Mouse (Mus musculus): ENCODE data around the gene Tgfbr3.

Tgfbr3 gene

DNA sequence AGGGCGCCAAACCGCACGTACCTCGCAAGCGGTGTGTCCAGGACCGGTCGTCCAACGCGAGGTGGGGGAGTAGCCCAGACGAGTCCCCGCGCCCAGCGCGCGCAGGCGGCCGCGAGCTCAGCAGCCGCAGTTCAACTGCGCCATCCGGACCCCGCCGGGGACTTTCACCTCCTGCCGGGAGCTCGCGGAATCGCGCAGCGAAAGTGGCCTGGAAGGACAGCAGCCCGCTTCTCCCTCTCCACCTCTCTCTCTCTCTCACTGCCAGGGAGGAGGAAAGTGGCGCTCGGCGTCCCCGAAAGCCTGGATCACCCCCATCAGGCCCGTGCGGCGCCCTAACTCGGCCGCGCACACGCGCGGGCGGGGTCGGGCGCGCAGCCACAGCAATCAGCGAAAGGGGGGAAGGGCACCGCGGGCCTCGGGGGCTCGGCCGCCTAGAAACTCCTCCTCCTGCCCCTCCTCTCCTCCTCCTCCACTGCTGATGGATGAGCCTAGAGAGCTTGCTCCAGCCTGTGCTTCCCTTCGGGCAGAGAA is at the start of gene Tgfbr3:
Tgfbr3 (minus strand) TSS at position 396 of the 531 bp plus-strand sequence.
- peak; percentile 59 for DNase-seq (ENCODE audit: low read depth, low spot score)

DNA sequence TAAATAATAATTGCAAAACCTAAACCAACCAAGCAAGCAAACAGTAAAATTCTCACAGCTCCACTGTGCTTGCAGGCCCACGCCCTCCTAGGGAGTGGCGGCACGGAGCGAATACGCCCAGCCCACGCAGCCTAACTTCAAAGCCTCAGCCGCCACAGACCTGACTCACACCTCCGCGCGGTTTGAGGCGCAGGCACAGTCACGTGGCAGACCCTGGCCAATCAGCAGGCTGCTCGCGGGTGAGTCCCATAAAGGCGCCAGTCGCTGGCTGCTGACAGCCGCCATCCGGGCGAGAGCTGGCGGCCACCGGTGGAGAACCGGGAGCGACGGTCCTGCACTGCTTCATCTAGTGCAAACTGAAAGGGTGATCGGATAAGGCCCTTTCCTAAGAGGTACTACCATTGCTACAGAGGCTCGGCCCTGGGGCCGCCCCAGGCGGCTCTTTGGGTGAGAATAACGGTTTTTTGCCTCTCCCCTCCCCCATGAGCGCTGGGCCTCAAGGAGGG is 41.5 kb upstream of the Tgfbr3 start, which contains the start of gene Brdt:
Brdt (plus strand) TSS at position 244 of the 506 bp plus-strand sequence.
- no peak for DNase-seq (ENCODE audit: low read depth, low spot score)

DNA sequence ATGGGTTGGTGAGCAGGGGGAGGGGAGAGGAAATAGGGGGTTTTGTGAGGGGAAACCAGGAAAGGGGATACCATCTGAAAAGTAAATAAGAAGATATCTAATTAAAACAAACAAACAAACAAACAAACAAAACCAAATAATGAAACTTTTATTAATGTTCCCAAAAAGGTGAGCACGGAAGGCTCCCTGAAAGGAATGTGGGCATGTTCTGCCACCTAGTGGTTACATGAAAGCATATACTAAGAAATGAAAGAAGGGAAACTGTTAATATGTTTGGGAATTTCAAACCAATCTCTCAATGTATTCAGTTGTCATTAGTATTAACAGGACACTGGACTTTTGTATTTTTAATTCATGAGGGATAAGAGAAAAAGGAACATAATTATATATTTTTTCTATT is 31.3 kb upstream of the Tgfbr3 start:
- peak; percentile 24 for DNase-seq (ENCODE audit: low read depth, low spot score)

DNA sequence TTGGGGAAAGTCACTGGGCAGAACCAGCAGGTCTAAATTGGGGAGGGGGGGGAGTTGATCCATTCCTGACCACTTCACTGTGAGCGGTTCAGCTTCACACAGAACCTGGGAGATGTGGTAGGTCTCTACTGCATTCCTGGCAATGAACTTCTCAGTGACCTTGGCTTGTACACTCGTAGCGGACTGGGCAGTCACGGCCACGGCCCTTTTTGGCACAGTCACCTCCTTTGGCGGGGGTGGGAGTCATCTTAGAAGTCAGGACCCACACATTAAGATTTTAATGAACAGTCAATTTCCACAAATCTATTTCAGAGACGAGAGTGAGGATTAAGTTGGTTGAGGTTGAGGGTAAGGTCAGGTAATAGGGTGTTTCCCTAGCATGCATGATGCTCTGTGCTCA is 27.7 kb upstream of the Tgfbr3 start:
- DNase-seq (ENCODE audit: low read depth, low spot score), result no peak

DNA sequence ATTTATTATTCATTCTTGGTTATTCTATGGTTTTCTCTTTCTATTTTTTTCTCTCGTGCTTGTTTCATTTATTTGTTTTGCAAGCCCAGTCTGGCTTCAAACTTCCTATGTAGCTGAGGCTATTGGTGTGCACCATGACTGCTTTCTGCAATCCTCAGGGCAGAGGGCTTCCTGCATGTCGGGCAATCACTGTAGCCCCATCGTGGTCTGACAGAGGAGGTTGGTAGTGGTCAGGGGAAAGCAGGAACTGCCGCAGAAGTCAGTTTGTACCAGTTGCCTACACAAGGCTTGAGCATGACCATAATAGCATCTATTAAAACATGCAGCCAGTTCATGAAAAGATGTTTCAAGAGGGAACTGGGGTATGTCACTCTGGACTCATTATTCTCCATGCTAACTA is 18.0 kb upstream of the Tgfbr3 start:
- no peak for DNase-seq (ENCODE audit: low read depth, low spot score)

DNA sequence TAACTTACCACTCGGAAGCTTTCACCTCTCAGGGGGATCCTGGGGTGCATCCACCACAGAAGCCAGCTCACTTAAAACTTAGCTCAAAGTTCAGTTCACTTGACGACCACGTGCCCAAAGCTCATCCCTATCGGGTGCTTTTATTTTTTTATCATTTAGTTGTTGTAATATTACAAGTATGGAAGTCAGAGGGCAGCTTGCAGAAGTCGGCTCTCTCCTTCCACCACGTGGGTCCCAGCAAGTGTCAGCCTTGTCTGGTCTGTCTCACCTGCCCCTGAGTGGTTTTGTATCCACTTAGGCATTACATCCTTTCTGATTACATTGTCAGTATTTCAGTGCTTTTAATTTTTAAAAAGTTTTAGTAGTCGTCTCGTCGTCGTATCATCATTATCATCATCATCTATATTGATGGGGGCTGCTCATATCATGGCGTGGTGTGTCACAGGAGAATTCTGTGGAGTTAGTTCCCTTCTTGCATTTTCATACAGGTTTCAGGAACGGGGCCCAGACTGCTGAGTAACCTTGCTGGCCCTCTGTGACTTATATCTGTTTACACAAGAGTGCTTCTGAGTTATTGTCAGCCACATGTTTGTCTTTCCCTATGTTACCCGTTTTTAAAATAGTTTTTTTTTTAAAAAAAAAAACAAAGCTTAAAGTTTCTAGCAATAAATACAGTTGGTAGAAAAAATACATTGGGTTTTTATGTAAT is 14.8 kb upstream of the Tgfbr3 start:
- DNase-seq (ENCODE audit: low read depth, low spot score), result no peak

DNA sequence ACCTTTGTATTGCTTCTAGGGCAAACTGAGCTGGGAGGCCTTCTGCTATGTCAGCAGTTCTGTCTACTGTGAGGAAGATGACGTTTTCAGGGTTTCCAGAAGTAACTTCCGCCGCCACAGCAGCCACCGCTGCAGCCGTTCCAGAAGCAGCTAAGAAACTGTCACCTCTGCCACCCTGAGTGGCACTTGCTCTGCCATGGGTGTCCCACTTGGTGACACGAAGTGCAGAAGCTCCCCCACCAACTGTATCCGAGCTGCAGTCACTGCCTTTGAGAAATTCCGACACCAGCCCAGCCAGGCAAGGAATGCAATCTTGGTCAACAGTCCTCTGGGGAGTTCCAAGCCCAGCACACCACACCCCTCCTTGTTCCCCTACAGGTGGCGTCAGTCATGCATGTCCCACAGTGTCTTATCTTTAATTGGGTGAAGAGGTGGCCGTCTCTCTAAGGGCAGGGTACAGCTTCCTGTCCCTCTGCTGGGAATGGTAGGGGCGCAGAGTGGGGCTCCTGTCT is 14.0 kb upstream of the Tgfbr3 start:
- no peak for DNase-seq (ENCODE audit: low read depth, low spot score)

DNA sequence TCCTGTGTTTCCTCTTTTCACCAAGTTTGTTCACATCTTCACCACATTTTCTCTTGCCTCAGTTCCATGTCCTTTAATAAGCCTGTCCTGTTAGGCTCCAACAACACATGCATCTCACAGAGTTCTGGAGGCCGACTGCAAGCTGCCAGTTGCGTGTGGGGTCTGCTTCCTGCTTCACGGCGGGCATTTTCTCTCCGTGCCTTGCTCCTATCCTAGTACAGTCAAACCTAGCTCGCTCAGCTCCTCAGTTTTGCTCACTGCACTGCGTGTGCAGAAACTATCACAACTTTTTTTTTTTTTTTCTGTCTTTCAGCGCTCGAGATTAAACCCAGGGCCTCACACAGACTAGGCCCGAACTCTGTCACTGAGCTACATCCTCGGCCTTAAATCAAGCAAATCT is 9.4 kb upstream of the Tgfbr3 start:
- no peak for DNase-seq (ENCODE audit: low read depth, low spot score)

DNA sequence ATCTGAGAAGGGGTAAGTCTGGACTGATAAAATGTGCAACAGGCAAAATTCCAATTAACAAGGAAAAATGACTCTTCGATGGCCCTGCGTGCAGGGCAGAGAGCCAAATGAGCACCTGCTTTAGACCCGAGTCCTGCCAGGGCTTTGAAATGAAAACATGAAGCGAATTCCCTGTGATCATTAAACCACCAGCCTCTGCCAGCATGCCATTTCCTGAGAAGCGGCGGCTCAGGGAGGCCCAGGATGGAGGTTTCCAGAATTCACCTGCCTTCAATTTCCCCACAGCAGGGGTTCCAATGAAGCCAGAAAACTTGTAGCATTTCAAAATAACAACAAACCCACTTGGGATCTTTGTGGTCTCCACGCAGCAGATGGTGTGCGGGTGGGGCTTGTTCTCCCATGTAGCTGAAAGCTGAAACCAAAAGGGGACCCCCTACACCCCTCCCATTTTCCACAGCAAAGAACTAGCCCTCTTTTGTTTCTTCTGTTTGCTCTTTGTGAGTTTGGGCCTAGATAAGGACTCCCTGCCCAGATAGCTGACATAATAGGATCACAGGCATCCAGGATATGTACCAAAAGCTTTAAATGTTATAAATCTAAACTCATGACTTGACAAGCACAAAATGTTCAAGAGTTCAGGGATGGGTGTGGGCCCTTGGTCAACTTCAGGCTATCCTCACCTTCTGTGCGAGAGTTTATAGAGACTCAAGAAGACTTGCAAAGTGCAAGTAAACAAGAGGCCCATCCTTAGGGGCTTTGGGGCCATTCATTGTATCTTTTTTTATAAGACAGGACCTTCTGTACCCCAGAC is 7.3 kb upstream of the Tgfbr3 start:
- DNase-seq (ENCODE audit: low read depth, low spot score), result no peak

DNA sequence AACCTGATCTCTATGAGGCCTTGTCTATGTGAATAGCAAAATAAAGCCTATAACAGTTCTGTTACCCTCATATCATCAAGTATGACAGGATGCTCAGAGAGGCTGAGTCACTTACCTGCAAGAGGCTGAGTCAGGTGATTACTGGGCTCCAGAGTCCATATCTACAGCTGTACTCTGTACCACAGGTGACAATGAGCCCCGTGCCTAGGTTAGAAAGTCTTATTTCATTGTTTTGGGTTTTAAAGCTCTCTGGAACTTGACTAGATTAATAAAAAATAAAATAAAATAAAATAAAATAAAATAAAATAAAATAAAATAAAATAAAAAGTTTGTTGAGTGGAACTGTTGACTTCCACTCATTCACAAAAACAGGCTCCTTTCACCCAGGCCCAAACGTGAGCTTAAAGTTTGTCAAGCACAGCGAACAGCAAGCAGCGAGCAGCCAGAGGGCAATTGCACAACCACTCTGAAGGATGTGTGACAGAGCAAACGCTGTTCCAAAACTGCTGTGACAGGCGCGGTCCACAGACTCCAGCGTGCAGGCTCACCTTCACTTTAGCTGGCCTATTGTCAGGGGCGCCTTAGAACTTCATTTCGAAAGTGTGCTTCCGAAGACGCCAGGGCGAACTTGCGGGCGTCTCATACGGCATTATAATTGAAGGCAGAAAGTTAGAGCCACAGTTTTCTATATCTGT is 6.5 kb upstream of the Tgfbr3 start:
- DNase-seq (ENCODE audit: low read depth, low spot score), result no peak

DNA sequence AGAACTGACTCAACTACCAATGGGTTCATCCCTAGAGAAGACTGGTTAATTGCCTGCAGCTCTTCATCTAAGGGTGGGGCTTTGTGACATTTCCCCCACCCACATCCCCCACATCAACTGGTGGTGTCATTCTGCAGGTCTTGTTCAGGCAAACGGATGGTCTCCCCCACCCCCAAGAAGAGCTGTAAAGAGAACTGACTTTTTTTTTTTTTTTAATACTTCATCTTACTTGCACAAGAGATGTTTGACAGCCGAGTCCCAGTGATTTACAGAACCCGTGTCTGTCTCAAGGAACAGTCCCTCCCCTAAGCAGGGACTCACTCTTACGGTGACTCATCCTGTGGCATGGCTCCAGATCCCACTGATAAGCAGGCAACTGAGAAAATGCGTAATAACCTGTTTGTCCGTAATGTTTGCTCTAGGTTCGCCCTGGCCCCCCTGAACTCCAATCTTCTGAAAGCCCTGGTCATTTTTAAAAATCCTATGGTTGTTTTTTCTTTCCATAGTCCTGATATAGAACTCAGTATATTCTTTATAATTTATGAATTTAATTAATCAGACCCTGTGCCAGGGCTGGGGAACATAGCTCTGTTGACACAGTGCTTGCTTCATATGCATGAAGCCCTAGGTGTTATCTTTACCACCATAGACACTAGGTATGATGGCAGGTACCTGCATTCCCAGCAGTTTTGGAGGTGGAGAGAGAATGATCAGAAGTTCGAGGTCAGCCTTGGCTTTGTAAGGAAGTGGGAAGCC is 5.8 kb upstream of the Tgfbr3 start:
- no peak for DNase-seq (ENCODE audit: low read depth, low spot score)

DNA sequence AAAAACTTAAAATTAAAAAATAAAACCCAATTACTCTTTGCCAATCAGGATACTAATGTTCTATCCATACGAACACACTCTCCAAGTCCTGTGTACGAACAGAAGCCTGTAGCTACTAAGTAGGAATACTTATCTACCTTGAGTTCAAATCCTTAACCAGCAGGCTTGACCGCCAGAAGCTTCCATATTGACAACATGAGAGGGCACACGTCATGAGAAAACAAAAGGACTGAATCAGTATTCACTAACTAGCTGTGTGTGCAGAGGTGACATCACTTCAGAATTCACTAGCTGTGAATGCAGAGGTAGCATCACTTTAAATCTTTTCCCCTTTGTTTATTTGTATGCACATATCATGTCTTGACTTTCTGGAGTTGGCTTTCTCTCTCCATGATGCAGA is 4.6 kb upstream of the Tgfbr3 start:
- DNase-seq (ENCODE audit: low read depth, low spot score), result no peak

DNA sequence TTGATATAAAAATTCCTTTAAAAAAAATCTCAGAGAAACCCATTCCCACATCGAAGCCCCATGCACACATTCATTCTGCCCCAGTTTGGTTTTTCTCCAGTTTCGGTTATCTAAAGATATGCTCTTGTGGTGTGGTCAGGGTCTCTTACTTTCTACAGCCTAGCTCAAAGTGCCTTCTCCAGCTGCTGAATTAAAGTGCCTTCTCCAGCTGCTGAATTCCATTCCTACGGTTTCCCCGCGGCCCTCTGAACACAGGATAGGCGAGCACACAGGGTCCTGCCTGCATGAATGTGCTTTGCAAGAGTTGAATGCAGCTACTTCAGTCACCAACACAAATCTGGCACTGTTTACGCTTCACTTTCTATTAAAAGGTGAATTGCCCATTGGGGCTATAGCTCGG is 557 bp upstream of the Tgfbr3 start:
- no peak for DNase-seq (ENCODE audit: low read depth, low spot score)

DNA sequence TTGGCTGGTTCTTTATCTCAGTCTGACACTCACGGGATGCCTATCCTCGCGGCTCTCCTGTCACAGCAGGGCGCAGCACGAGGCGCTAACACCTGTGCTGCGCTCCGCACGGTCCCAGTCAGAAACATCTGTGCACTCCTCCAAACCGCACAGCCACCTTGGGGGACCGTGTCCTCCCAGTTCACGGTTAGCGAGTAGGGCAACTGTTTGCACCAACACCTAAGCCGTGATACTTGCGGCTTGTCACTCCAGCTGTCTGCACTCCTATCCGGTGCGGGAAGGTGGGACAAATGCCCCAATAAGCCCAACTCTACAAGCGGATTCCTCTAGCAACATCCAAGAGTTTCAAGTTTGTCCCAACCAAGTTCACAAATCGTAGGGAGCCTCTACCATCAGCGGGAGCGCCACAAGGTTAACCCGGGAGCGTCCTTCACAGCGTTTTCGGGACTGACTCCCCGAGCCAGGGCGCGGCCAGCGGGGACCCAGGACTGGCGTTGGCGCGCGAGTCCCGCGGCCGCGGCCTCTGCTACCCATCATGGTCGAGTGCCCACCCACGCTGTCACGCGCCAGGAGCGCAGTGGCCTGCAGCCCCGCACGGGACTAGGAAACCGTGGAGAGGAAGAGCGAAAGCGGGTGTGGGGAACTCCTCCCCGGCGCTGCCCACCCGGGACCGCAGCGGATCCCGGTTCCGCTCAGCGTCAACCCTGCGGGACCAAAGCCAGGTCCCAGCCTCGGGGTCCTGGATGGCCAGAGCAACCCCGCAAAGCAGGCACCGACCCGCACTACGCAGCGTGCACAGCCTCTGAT is 799 bp downstream of the Tgfbr3 start:
- no peak for DNase-seq (ENCODE audit: low read depth, low spot score)

DNA sequence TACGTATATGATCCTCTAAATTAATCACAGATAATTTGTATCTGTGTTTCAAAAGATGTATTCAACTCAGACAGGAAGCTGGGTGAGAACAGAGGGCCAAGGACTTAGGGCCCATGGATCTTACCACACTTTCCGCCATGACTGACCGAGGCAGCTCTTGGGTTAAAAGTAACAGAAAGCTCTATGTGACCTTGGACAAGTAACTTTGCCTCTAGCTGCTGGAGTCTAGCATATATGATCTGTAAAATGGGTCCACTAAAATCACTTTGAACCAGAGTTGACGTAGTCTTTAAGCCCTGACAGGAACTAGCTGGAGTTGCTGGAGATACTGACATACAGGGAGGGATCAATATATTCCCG is 1.5 kb downstream of the Tgfbr3 start:
- DNase-seq (ENCODE audit: low read depth, low spot score), result no peak

DNA sequence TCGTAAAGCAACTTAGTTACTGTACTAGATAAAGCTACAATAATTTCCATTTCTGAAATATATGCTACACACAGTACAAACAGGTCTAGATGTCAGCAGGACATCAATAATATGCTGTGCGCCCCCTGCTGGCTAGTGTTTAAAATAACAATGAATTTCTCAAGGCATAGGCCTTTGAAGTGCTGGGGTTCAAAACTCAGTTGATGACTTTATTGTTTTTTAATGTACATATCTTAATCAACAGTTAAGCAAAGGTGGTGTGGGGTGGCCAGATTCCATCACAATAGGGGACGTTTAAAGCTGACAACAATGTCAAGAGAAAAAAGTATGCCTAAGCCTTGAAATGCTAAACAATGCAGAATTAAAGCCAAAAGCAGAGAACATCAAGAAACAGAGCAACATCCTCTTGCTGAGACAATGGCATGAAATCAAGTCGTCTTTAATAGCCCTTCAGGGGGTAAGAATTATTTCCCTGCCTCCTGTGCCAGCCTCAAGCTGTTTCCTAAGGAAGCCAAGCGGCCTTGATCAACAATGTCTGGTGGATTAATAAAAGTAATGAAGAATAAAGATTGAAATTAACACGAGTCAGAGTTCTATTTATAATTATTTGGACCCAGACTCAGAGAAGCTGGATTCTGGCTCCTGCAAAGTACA is 2.0 kb downstream of the Tgfbr3 start:
- peak; percentile 48 for DNase-seq (ENCODE audit: low read depth, low spot score)

DNA sequence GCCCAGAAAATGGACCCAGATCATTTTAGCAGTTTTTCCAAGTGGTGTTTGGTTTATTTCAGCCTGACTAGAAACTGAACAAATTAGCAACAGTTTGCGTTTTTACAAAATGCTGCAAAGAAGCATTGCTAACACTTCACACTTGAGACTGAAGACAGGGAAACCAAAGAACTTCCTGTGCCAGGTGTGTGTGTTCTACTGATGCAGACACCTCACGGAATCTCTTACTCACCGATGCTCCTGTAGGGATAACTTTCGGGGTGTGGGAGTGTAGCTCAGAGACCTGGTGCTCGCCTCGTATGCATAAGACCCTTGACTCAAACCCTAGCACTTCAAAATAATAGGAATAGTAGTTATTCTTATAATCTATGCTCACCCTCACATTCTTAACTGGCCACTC is 3.9 kb downstream of the Tgfbr3 start:
- no peak for DNase-seq (ENCODE audit: low read depth, low spot score)

DNA sequence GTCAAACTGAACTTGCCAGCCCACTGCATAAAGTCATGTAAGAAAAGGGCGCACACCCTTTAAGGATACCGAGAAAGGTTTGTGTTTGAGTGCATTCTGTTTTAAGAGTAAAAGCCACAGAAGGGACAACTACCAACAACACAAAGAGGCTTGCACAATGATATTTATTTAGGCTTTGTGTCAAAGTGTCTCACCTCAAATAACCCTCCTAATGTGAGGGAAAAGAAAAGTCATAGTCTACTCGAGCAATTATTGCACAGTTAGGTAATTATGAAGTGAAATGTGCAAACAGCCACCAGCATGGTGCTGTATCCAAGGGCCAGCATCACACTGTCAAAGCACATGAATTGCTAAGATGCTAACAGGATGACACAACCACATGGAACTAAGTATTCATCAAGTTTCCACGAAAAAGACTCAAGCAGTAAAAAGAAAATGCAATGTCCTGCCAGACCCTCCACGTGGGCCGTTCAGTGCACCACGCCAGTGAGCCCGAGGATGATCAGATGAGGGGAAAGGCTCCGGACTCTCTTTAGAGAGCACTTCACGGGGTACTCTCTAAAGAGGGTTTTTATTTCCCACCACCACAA is 5.4 kb downstream of the Tgfbr3 start:
- DNase-seq (ENCODE audit: low read depth, low spot score), result no peak

DNA sequence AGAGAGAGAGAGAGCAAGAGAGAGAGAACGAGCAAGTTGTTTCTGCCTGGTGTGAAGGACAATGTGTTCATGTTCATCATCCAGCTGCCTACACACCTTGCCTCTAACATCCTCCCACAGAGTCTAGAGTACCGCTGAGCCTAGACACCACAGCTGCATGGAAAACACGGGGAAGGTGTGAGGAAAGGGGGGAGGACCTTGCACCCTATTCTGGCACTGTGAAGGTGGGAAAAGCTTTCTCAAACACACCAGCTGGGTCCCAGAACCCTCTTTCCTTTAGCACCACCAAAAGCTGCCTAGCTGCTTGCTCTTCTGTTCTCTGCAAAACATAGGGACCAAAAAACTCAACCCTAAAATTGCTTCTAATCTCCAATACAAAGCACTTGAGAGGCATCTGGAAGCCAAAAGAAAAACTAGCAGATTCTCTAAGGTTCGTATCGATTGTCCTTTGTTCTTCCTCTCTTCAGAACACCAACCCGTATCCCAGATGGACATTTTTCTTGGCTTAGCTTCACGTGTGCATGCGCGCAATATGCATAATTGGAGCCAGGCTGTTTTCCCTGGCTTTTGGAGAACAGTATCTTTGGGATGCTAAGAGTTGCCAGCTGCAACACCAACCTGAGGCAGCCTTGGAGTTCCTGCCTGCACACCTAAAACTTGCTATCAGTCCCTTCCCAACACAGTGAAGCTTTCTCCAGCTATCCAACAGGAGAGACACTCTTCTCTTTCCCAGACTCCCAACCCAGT is 6.7 kb downstream of the Tgfbr3 start:
- DNase-seq (ENCODE audit: low read depth, low spot score), result no peak
